Mouse (Mus musculus): ENCODE measurements around the gene Ccr4.
A peak's percentile ranks its signal among the peaks of the same experiment; 100 is the strongest.
"Not testable (repeated sequence)": the region's sequence is repeated elsewhere in the genome, so short reads cannot be mapped to it uniquely, and the experiment has no call there.

Ccr4 gene

GRCm38 (mm10) chr9:114522501-114522900 is 17.8 kb upstream of the Ccr4 start:
- no peak for DNase-seq (ENCODE audit: low spot score)

- DNase-seq (ENCODE audit: low spot score) = no peak
These were observed 17.3 kb upstream of the Ccr4 start for GRCm38 (mm10) chr9:114522041-114522440.

GRCm38 (mm10) chr9:114520529-114520928 is 15.8 kb upstream of the Ccr4 start:
- DNase-seq (ENCODE audit: low spot score) = not testable (repeated sequence)

- no peak for DNase-seq (ENCODE audit: low spot score)
These were observed 14.2 kb upstream of the Ccr4 start for GRCm38 (mm10) chr9:114518812-114519477.

GRCm38 (mm10) chr9:114517924-114518497 is 13.3 kb upstream of the Ccr4 start:
- no peak for DNase-seq (ENCODE audit: low spot score)

GRCm38 (mm10) chr9:114515364-114515763 is 10.6 kb upstream of the Ccr4 start, which contains the start of gene C130032M10Rik:
Gene C130032M10Rik, plus strand, starts transcription at chr9:114515697.
- no peak for DNase-seq (ENCODE audit: low spot score)

- DNase-seq (ENCODE audit: low spot score) = no peak
These were observed 8.1 kb upstream of the Ccr4 start for GRCm38 (mm10) chr9:114512831-114513230.

GRCm38 (mm10) chr9:114509785-114510184 is 5.1 kb upstream of the Ccr4 start:
- no peak for DNase-seq (ENCODE audit: low spot score)

GRCm38 (mm10) chr9:114507421-114507820 is 2.7 kb upstream of the Ccr4 start:
- DNase-seq (ENCODE audit: low spot score) = no peak

GRCm38 (mm10) chr9:114506564-114506963 is 1.8 kb upstream of the Ccr4 start:
- DNase-seq (ENCODE audit: low spot score) = no peak

GRCm38 (mm10) chr9:114502711-114503427 is 1.8 kb downstream of the Ccr4 start:
- peak; percentile 20 for DNase-seq (ENCODE audit: low spot score)

GRCm38 (mm10) chr9:114501913-114502312 is 2.8 kb downstream of the Ccr4 start:
- no peak for DNase-seq (ENCODE audit: low spot score)

GRCm38 (mm10) chr9:114501111-114501510 is 3.6 kb downstream of the Ccr4 start:
- no peak for DNase-seq (ENCODE audit: low spot score)

- DNase-seq (ENCODE audit: low spot score) = peak; percentile 38
These were observed 4.8 kb downstream of the Ccr4 start for GRCm38 (mm10) chr9:114499783-114500515.

- peak; percentile 92 for DNase-seq (ENCODE audit: low spot score)
These were observed 6.5 kb downstream of the Ccr4 start for GRCm38 (mm10) chr9:114498218-114498617.

GRCm38 (mm10) chr9:114496469-114496868 is 8.2 kb downstream of the Ccr4 start:
- no peak for DNase-seq (ENCODE audit: low spot score)

GRCm38 (mm10) chr9:114487481-114488258 is 17.0 kb downstream of the Ccr4 start:
- DNase-seq (ENCODE audit: low spot score) = no peak

GRCm38 (mm10) chr9:114486808-114487207 is 17.9 kb downstream of the Ccr4 start:
- DNase-seq (ENCODE audit: low spot score) = no peak

GRCm38 (mm10) chr9:114484771-114485170 is 19.9 kb downstream of the Ccr4 start:
- DNase-seq (ENCODE audit: low spot score) = no peak

- no peak for DNase-seq (ENCODE audit: low spot score)
These were observed 23.8 kb downstream of the Ccr4 start for GRCm38 (mm10) chr9:114480940-114481339.

GRCm38 (mm10) chr9:114477019-114477418 is 27.7 kb downstream of the Ccr4 start:
- DNase-seq (ENCODE audit: low spot score) = no peak

- DNase-seq (ENCODE audit: low spot score) = no peak
These were observed 32.8 kb downstream of the Ccr4 start for GRCm38 (mm10) chr9:114471892-114472291.

Measured in urinary bladder, postnatal 25 days (tissue).